Mouse (Mus musculus): ENCODE results near the gene 5730522E02Rik.

- TF ChIP-seq POLR2A (IDR thresholded peaks at IDR 0.05; ENCODE audit: extremely low read depth, insufficient read depth, low read length) (no peak), CTCF (IDR thresholded peaks at IDR 0.05; ENCODE audit: extremely low read depth, insufficient read depth, low read length) (no peak)
These were observed 284.3 kb downstream of the 5730522E02Rik start for GRCm38 (mm10) chr11:25926267-25926666.
